Mouse (Mus musculus) Patski (cell line): ENCODE data around the gene Pim1. TPM values are rescaled to one million over a fixed set of nuclear protein-coding genes. Genes with fewer than 3 reads are reported as not detected.

Source experiments
- ATAC-seq: fragments of 100-300 bp; one replicate; pipeline ENCODE4 v1.8.0; 2021
- CTCF ChIA-PET: fragments of 350-600 bp; sonication (Branson Sonifier 250); formaldehyde crosslinking; loops from one replicate; lab custom pipeline; 2022; ENCODE audit warnings: inconsistent platforms; lab: Charles Lee
- POLR2A ChIA-PET: fragments of 350-600 bp; sonication (Branson Sonifier 250); formaldehyde crosslinking; loops from one replicate; lab custom pipeline; 2022; ENCODE audit warnings: antibody characterized with exemption, inconsistent platforms; lab: Charles Lee
- DNase-seq: peaks from one replicate; pipeline ENCODE4 v3.0.0-alpha.2; 2011; ENCODE audit warnings: low read depth, low spot score
- H3K27me3 ChIP-seq: fragments of 371-371 bp; one replicate; pipeline ENCODE4 v1.5.1; 2021
- CTCF ChIP-seq: fragments of 100-300 bp; IDR thresholded peaks from one replicate; pipeline ENCODE4 v1.5.1; 2021
- in situ Hi-C: fragments of 300-500 bp; cut with MboI; formaldehyde crosslinking; loops from 3 replicates; pipeline ENCODE4 v1.11.1; 2018; ENCODE audit warnings: low pct_unique_long_range_greater_than_20kb, mixed read lengths
- polyA plus RNA-seq: library from polyadenylated mRNA; unstranded; gene quantifications from one replicate; pipeline ENCODE4 v1.2.3, GENCODE M21; 2021

The Pim1 gene
- polyA plus RNA-seq, 1 experiment from 2014 or later: 48.0 TPM

DNA sequence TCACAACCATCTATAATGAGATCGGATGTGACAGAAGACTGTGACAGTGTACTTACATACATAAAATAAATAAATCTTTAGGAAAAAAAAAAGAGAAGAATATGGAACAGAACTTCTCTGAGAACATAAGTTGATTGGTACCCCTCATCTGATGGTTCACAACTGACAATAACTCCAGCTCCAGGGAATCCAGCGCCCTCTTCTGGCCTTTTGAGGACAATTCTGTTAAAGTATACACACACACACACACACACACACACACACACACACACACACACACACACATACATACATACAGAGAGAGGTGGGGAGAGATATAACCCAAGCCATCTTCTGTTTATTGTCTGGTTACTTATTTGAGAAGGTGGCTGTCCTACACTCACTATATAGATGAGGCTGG, 6.1 kb upstream of the Pim1 start:
- TF ChIP-seq CTCF: no peak
- H3K27me3 ChIP-seq: no peaks in the 10 kb centered on the region
- CTCF ChIA-PET: interaction anchor here (1.1 kb wide), 1 partner anchor 15 kb away, joined by 3 read pairs; no protein-coding TSS in a partner anchor
- in situ Hi-C loops: no loop called here
- POLR2A ChIA-PET: interaction anchor here (0.7 kb wide), 1 partner anchor 27 kb away, joined by 3 read pairs; no protein-coding TSS in a partner anchor
- no peak for DNase-seq
- ATAC-seq: no peak

DNA sequence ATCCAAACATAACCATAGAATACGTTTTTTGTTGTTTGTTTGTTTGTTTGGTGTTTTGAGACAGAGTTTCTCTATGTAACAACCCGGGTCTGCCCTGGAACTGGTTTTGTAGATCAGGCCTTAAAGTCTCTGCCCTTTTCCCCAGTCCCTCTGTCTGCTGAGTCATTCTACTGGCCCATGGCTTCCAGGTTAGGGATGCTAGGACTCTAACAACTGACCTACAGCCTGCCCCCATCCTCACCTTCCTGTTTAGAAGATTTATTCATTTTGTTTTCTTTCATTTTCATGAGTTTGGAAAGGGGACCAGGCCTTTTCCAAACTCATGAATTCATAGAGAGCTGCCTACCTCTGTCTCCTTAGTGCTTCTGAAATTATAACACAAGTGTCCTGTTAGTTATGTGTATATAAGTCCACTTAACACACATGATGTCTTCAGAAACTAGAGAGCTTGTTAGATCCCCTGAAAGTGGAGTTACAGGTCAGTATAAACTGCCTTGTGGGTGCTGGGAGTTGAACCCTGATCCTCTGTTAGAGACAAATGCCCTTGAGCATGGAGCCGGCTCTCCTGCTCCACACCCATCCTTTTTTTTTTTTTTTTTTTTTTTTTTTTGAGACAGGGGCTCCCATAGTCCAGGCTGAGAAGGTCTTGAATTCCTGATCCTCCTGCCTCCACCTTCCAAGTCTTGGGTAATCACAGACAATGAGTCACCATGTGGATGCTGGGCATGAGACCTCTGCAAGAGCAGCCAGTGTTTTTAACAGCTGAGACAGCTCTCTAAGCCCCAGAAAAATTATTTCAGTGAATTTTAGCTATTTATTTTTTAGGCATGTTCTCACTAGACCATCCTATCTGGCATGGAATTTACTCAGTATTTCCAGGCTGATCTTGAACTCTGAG, 5.0 kb upstream of the Pim1 start:
- ATAC-seq (no peak), DNase-seq (no peak)
- POLR2A ChIA-PET: interaction anchor here (0.7 kb wide), 1 partner anchor 52 kb away, joined by 4 read pairs; no protein-coding TSS in a partner anchor
- no peak for TF ChIP-seq CTCF
- CTCF ChIA-PET: interaction anchor here (1.1 kb wide), 1 partner anchor 16 kb away, joined by 3 read pairs; no protein-coding TSS in a partner anchor
- H3K27me3 ChIP-seq: no peaks in the 10 kb centered on the region
- in situ Hi-C loops: loop anchor here (5.0 kb wide), 1 partner anchor 48 kb away; no protein-coding TSS in a partner anchor

DNA sequence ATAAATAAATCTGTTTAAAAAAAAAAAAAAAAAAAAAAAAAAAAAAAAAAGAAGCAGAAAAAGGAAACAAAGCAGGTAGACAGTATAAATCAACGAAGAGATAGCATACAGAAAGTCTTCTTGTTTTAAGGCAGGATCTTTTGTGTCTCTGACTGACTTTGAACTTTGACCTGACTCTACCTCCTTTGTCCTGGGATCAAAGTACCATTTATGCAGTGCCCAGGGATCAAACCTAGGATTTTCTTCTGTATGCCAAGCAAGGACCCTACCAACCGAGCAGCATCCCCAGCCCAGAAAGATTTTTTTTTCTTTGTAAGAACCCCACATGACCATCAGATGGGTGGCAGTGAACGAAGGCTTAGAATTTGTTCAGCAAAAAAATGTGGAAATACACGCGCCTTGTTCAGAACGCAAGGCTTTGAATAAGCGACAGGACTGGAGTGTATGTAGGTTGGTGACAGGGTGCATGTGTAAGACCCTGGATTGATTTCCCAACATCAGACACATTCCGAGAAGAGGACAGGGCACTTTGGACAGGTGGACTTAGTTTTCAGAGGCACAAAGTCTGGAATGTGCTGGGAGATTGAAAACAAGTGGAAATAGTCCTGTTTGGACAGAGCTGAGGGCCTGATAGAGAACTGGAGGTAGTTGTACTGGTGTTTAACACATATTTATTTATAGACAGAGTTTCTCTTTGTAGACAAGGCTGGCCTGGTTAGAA, 2.1 kb upstream of the Pim1 start:
- no peaks in the 10 kb centered on the region for H3K27me3 ChIP-seq
- DNase-seq (no peak), ATAC-seq (no peak)
- POLR2A ChIA-PET: no interaction called here
- TF ChIP-seq CTCF: no peak
- CTCF ChIA-PET: interaction anchor here (1.1 to 1.3 kb wide), 3 partner anchors 11 to 51 kb away, joined by 3 to 4 read pairs (median 3); no protein-coding TSS in a partner anchor
- in situ Hi-C loops: loop anchor here (5.0 kb wide), 1 partner anchor 51 kb away; no protein-coding TSS in a partner anchor

DNA sequence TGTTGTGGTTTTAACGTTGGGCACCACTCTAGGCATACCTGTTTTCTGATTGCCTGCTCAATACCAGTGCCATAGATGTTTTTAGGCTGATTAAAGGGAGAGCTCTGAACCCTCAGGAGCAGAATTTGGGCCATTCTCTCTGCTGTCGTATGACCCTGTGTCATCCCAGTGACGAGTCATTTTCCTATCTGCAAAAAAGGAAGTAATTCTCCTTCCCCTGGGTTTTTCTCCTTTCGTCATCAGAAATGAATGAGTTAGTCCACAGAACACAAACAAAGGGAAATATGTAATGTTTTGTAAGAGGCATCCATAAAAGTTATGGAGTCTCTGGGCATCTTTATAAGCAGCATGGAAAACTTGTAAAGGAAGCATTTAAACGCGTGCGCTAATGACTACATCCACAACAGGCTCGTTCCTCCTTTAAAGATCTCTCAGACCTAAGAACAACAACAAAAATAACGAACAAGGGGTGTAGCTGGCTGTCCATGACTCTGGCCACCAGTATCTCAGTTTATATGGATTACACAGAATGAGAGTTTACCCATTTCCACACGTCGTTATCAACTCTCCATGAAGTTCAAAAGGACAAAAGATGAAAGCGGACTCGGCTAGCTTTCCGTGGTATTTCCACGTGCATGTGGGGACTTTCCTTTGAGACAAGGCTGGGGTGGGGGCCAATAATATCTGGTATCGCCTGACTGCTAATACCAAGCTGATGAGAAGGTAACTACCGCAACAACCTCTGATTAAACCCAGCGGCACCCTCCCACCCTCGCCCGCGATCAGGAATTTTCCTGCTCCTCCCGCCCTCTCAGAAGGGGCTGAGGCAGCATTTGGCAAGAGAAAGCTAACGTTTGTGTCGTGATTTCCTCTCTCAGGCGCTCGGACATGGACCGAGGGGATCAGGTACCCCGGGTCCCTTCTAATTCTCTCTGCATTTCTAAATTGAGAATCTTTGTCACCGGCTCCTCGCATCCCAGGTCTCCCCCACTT, 1.3 kb upstream of the Pim1 start:
- POLR2A ChIA-PET: no interaction called here
- no peak for DNase-seq

DNA sequence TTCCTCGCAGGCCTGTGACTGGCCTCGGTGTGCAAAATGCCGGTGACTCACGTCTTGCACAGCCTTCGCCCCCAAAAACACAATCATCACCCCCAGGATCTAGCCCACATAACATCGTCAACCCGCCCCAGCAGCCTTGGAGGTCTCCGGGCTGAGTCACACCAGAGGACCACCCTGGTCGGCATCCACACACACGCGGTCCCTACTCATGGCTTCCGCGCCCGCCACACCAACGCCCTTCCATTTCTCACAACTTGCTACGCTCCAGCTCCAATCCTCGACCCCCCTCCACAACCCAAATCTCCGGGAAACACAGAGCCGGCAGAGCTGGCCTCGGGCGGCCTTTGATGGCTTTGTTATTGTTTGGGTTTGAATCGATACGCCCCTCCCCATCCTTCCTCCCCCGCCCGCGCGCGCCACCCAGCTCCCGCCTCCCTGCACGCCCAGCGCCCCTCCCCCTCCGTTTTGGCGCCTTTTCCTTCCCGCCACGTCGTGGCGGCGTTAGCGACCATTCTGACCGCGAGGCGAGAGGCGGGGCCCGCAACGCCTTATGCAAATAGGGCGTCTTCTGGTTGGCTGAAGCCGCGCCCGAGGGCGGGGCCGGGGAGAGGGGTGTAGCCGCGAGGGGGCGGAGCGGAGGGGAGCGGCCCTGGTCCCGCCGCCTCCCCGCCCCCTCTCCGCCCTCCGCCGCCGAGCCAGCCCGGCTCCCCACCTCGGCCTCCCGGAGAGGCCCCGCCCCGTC, 411 bp upstream of the Pim1 start:
- peak; percentile 66 for ATAC-seq

More for the DNA sequence above, 1.3 kb upstream of the Pim1 start:
- CTCF ChIA-PET: interaction anchor here (1.2 to 1.3 kb wide), 2 partner anchors 12 to 93 kb away, joined by 3 read pairs; no protein-coding TSS in a partner anchor
- H3K27me3 ChIP-seq: no peaks in the 10 kb centered on the region
- TF ChIP-seq CTCF: no peak
- no peak for ATAC-seq
- in situ Hi-C loops: loop anchor here (5.0 kb wide), 1 partner anchor 52 kb away; no protein-coding TSS in a partner anchor

DNA sequence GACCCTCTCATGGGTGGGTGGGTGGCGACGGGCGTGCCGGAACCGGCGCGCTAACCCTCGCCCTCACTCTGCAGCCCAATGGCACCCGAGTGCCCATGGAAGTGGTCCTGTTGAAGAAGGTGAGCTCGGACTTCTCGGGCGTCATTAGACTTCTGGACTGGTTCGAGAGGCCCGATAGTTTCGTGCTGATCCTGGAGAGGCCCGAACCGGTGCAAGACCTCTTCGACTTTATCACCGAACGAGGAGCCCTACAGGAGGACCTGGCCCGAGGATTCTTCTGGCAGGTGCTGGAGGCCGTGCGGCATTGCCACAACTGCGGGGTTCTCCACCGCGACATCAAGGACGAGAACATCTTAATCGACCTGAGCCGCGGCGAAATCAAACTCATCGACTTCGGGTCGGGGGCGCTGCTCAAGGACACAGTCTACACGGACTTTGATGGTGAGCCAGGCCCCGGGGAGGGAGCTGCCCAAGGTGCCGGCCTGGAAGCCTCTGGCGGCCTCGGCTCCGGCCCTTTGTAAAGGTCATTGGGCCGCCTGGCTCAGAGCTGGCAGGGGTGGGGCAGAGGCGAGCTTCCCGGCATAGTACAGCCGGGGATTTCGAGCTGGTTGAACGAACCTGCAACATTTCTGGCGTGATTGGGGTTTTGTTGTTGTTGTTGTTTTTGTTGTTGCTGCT, 1.2 kb downstream of the Pim1 start:
- TF ChIP-seq CTCF: no peak
- POLR2A ChIA-PET: interaction anchor here (0.6 to 1.6 kb wide), 7 partner anchors 19 to 95 kb away, joined by 3 to 9 read pairs (median 4); no protein-coding TSS in a partner anchor
- no peak for DNase-seq
- in situ Hi-C loops: loop anchor here (5.0 kb wide), 2 partner anchors 34 to 94 kb away; no protein-coding TSS in a partner anchor
- no peak for ATAC-seq
- H3K27me3 ChIP-seq: no peaks in the 10 kb centered on the region
- CTCF ChIA-PET: interaction anchor here (0.8 to 3.1 kb wide), 5 partner anchors 33 to 111 kb away, joined by 3 to 15 read pairs (median 8); no protein-coding TSS in a partner anchor

More for the DNA sequence above, 411 bp upstream of the Pim1 start:
- ChIA-PET POLR2A (no interaction called here), CTCF (interaction anchor here (1.2 kb wide), 1 partner anchor 94 kb away, joined by 3 read pairs; no protein-coding TSS in a partner anchor)
- H3K27me3 ChIP-seq: no peaks in the 10 kb centered on the region
- DNase-seq: peak; percentile 92
- in situ Hi-C loops: loop anchor here (5.0 kb wide), 3 partner anchors 33 to 93 kb away; no protein-coding TSS in a partner anchor
- no peak for TF ChIP-seq CTCF

DNA sequence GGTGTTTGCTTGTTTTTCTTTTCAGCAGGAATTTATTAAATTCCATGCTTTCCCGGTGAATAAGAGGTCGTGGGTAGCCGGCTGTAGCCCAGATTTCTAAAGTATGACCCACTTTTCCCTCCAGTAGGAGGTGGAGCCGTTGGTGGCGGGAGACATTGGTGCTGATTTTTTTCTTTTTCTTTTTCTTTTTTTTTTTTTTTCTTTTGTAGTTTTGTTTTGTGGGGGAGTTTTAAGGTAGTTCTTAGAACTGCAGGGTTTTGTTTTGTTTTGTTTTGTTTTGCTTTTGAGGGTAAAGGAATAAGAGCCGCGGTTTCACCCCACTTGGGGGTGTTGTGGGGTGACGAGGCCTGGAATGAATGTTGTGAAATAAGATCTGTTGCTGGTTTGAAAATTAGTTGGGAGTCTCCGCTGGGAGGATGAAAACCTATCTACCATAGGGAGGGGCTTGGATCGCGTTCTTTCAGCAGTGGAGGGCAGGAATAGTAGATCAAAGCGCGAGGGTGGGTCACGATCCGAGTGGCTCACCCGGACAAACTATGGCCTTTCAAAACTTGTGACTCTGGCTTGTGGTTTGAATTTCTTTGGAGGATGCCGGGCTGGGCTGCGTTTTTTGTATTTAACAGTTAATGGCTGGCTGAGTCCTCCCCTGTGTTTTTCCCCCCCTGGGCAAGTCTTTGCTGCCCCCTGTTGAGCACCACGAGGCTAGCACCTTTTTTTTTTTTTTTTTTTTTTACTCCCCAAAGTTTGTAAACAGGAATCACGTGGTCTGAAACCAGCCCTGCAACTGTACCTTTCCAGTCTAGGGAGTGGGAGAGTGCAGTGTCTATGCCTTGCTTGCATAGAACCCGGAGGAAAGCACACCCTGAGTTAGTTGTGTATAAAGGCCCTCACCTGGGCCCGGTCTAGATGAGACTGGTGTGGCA, 2.0 kb downstream of the Pim1 start:
- POLR2A ChIA-PET: interaction anchor here (0.6 to 1.6 kb wide), 6 partner anchors 18 to 118 kb away, joined by 3 to 9 read pairs (median 4); no protein-coding TSS in a partner anchor
- H3K27me3 ChIP-seq: no peaks in the 10 kb centered on the region
- DNase-seq (peak; percentile 68), ATAC-seq (no peak)
- in situ Hi-C loops: loop anchor here (5.0 kb wide), 2 partner anchors 35 to 95 kb away; no protein-coding TSS in a partner anchor
- CTCF ChIA-PET: interaction anchor here (0.7 to 3.1 kb wide), 10 partner anchors 25 to 120 kb away, joined by 3 to 15 read pairs (median 3); no protein-coding TSS in a partner anchor
- TF ChIP-seq CTCF: no peak
